Mouse (Mus musculus): Measurements from ENCODE around the gene Ccr5. TPM values are rescaled to one million over a fixed set of nuclear protein-coding genes. Genes with fewer than 3 reads are reported as not detected.
"Not testable (repeated sequence)": the region's sequence is repeated elsewhere in the genome, so short reads cannot be mapped to it uniquely, and the experiment has no call there.

The Ccr5 gene
- polyA plus RNA-seq (2015; fragmentation: Nextera tagmentation; extraction: Ambion mirVana): 0.52 and 0.90 TPM in 2 replicates

- no peak within 1 kb of the TSS for H3K27ac ChIP-seq
- ATAC-seq (ENCODE audit: low FRiP score): no peak
- no peaks in the 10 kb centered on the region for H3K9me3 ChIP-seq
- no peak within 1 kb of the TSS for H3K9ac ChIP-seq
- no peak within 1 kb of the TSS for H3K4me3 ChIP-seq
- no peaks in the 10 kb centered on the region for H3K4me1 ChIP-seq (replicated peaks)
- H3K36me3 ChIP-seq: no peaks in the 10 kb centered on the region
- H3K4me2 ChIP-seq: no peak within 1 kb of the TSS
- H3K27me3 ChIP-seq: no peaks in the 10 kb centered on the region
- 80% methylated on average over 3 of the region's 3 CpGs for WGBS
Measured at GRCm38 (mm10) chr9:124121387-124122184, at the start of gene Ccr5. TSS of gene Ccr5 (plus strand) at chr9:124121543.

GRCm38 (mm10) chr9:124079803-124080202 is 41.5 kb upstream of the Ccr5 start:
- no peak overlapping the region for H3K4me3 ChIP-seq
- no peaks in the 10 kb centered on the region for H3K9me3 ChIP-seq
- no peak overlapping the region for H3K9ac ChIP-seq
- no peaks in the 10 kb centered on the region for H3K4me1 ChIP-seq (replicated peaks)
- H3K4me2 ChIP-seq: no peak overlapping the region
- 74% methylated on average over 4 of the region's 4 CpGs for WGBS
- H3K27ac ChIP-seq: no peak overlapping the region
- no peaks in the 10 kb centered on the region for H3K36me3 ChIP-seq
- no peaks in the 10 kb centered on the region for H3K27me3 ChIP-seq
- ATAC-seq (ENCODE audit: low FRiP score): no peak

- H3K4me1 ChIP-seq (replicated peaks); H3K9me3 ChIP-seq; H3K4me2 ChIP-seq; ATAC-seq (ENCODE audit: low FRiP score); H3K9ac ChIP-seq; H3K36me3 ChIP-seq; H3K27ac ChIP-seq; H3K4me3 ChIP-seq; H3K27me3 ChIP-seq: not testable (repeated sequence)
- 95% methylated on average over 13 of the region's 13 CpGs for WGBS
Measured at GRCm38 (mm10) chr9:124080471-124080870, 40.9 kb upstream of the Ccr5 start.

- Histone ChIP-seq H3K4me1 (replicated peaks) (no peaks in the 10 kb centered on the region), H3K36me3 (no peaks in the 10 kb centered on the region), H3K4me2 (no peak overlapping the region), H3K27me3 (no peaks in the 10 kb centered on the region), H3K27ac (no peak overlapping the region), H3K4me3 (no peak overlapping the region), H3K9ac (no peak overlapping the region), H3K9me3 (no peaks in the 10 kb centered on the region)
- ATAC-seq (ENCODE audit: low FRiP score): no peak
- 76% methylated on average over 1 of the region's 1 CpGs for WGBS
Measured at GRCm38 (mm10) chr9:124090441-124090840, 30.9 kb upstream of the Ccr5 start.

- Histone ChIP-seq H3K9me3 (no peaks in the 10 kb centered on the region), H3K4me2 (no peak overlapping the region), H3K4me1 (replicated peaks) (no peaks in the 10 kb centered on the region), H3K27me3 (no peaks in the 10 kb centered on the region), H3K36me3 (no peaks in the 10 kb centered on the region), H3K27ac (no peak overlapping the region), H3K4me3 (no peak overlapping the region), H3K9ac (no peak overlapping the region)
- no peak for ATAC-seq (ENCODE audit: low FRiP score)
- WGBS: 84% methylated on average over 1 of the region's 1 CpGs
Measured at GRCm38 (mm10) chr9:124099127-124099526, 22.2 kb upstream of the Ccr5 start.

GRCm38 (mm10) chr9:124100357-124100756 is 21.0 kb upstream of the Ccr5 start:
- Histone ChIP-seq H3K9ac (no peak overlapping the region), H3K27me3 (no peaks in the 10 kb centered on the region), H3K27ac (no peak overlapping the region), H3K9me3 (no peaks in the 10 kb centered on the region), H3K4me2 (no peak overlapping the region), H3K4me1 (replicated peaks) (no peaks in the 10 kb centered on the region), H3K36me3 (no peaks in the 10 kb centered on the region), H3K4me3 (no peak overlapping the region)
- ATAC-seq (ENCODE audit: low FRiP score): no peak
- 88% methylated on average over 1 of the region's 1 CpGs for WGBS

GRCm38 (mm10) chr9:124101723-124102122 is 19.6 kb upstream of the Ccr5 start, which contains the start of gene Ccr2:
TSS of gene Ccr2 (plus strand) at chr9:124101950.
- H3K9ac ChIP-seq: no peak within 1 kb of the TSS
- H3K4me2 ChIP-seq: no peak within 1 kb of the TSS
- no peaks in the 10 kb centered on the region for H3K36me3 ChIP-seq
- no peak for ATAC-seq (ENCODE audit: low FRiP score)
- no peak within 1 kb of the TSS for H3K4me3 ChIP-seq
- no peaks in the 10 kb centered on the region for H3K4me1 ChIP-seq (replicated peaks)
- no peaks in the 10 kb centered on the region for H3K27me3 ChIP-seq
- no peaks in the 10 kb centered on the region for H3K9me3 ChIP-seq
- WGBS: 91% methylated on average over 4 of the region's 4 CpGs
- no peak within 1 kb of the TSS for H3K27ac ChIP-seq

GRCm38 (mm10) chr9:124103199-124103598 is 18.1 kb upstream of the Ccr5 start:
- H3K4me2 ChIP-seq: no peak overlapping the region
- H3K36me3 ChIP-seq: no peaks in the 10 kb centered on the region
- H3K9ac ChIP-seq: no peak overlapping the region
- no peak for ATAC-seq (ENCODE audit: low FRiP score)
- no peak overlapping the region for H3K27ac ChIP-seq
- H3K27me3 ChIP-seq: no peaks in the 10 kb centered on the region
- H3K4me1 ChIP-seq (replicated peaks): no peaks in the 10 kb centered on the region
- H3K4me3 ChIP-seq: no peak overlapping the region
- no peaks in the 10 kb centered on the region for H3K9me3 ChIP-seq
- WGBS: 62% methylated on average over 1 of the region's 1 CpGs

GRCm38 (mm10) chr9:124105196-124105595 is 16.1 kb upstream of the Ccr5 start:
- Histone ChIP-seq H3K4me1 (replicated peaks) (no peaks in the 10 kb centered on the region), H3K4me3 (no peak overlapping the region), H3K27ac (no peak overlapping the region), H3K4me2 (no peak overlapping the region), H3K9ac (no peak overlapping the region), H3K27me3 (no peaks in the 10 kb centered on the region), H3K36me3 (no peaks in the 10 kb centered on the region), H3K9me3 (no peaks in the 10 kb centered on the region)
- ATAC-seq (ENCODE audit: low FRiP score): no peak

- Histone ChIP-seq H3K9me3 (no peaks in the 10 kb centered on the region), H3K27me3 (no peaks in the 10 kb centered on the region), H3K9ac (no peak overlapping the region), H3K27ac (no peak overlapping the region), H3K4me2 (no peak overlapping the region), H3K36me3 (no peaks in the 10 kb centered on the region), H3K4me1 (replicated peaks) (no peaks in the 10 kb centered on the region), H3K4me3 (no peak overlapping the region)
- ATAC-seq (ENCODE audit: low FRiP score): no peak
Measured at GRCm38 (mm10) chr9:124107232-124107631, 14.1 kb upstream of the Ccr5 start.

- Histone ChIP-seq H3K36me3 (no peaks in the 10 kb centered on the region), H3K9ac (no peak overlapping the region)
- ATAC-seq (ENCODE audit: low FRiP score): no peak
Measured at GRCm38 (mm10) chr9:124108356-124109127, 12.8 kb upstream of the Ccr5 start.

GRCm38 (mm10) chr9:124111997-124112396 is 9.3 kb upstream of the Ccr5 start:
- Histone ChIP-seq H3K4me1 (replicated peaks) (no peaks in the 10 kb centered on the region), H3K9ac (no peak overlapping the region), H3K27ac (no peak overlapping the region), H3K4me2 (no peak overlapping the region), H3K36me3 (no peaks in the 10 kb centered on the region), H3K9me3 (no peaks in the 10 kb centered on the region), H3K27me3 (no peaks in the 10 kb centered on the region), H3K4me3 (no peak overlapping the region)
- 80% methylated on average over 1 of the region's 1 CpGs for WGBS
- ATAC-seq (ENCODE audit: low FRiP score): no peak

More at GRCm38 (mm10) chr9:124108356-124109127, 12.8 kb upstream of the Ccr5 start:
- 76% methylated on average over 2 of the region's 2 CpGs for WGBS
- no peaks in the 10 kb centered on the region for H3K4me1 ChIP-seq (replicated peaks)
- no peaks in the 10 kb centered on the region for H3K9me3 ChIP-seq
- H3K27me3 ChIP-seq: no peaks in the 10 kb centered on the region
- no peak overlapping the region for H3K4me2 ChIP-seq
- H3K4me3 ChIP-seq: no peak overlapping the region
- no peak overlapping the region for H3K27ac ChIP-seq

All from hindbrain, embryonic 13.5 days (tissue).